Mouse (Mus musculus) heart, postnatal 0 days (tissue): Measurements from ENCODE around the gene Bloc1s6.
A peak's percentile ranks its signal among the peaks of the same experiment; 100 is the strongest.

Experiments
- CTCF ChIP-seq: IDR thresholded peaks from 2 replicates; pipeline ENCODE4 v1.5.1; 2016; ENCODE audit warnings: antibody characterized with exemption, control low read depth, low read depth
- EP300 ChIP-seq: IDR thresholded peaks from 2 replicates; pipeline ENCODE4 v1.6.1; 2016; ENCODE audit warnings: antibody characterized with exemption, low read depth

DNA sequence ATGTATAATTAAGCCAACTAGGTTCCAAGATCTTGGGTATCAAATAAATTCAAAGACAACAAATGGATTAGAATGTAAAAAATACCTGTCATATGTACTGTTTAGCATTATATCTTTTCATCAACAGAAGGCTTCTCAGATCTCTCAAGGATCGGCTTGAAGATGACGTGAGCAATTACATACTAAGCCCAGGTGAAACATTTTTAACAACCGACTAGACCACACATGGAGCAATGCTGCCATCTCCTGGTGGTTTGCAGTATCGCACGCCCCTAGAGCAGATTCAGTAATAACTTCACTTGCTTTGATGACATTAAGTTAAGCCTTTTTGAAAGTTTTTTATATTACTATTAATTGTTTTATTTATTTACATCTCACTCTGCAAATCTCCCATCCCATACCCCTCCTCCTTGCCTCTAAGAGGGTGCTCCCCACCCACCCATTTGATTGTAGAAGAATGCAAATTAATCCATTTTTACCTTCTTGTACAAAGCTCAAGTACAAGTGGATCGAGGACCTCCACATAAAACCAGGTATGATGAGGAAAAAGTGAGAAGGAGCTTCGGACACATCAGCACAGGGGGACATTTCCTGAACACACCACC lies 15.5 kb downstream of the Bloc1s6 start:
- peak; percentile 94 for TF ChIP-seq CTCF
- no peak for TF ChIP-seq EP300
